Mouse (Mus musculus) heart, adult 18-20 months (tissue): Measurements from ENCODE around the gene Vmn2r49. TPM values are rescaled to one million over a fixed set of nuclear protein-coding genes. Genes with fewer than 3 reads are reported as not detected.
"Not testable (repeated sequence)": the region's sequence is repeated elsewhere in the genome, so short reads cannot be mapped to it uniquely, and the experiment has no call there.

Experiments
- DNase-seq, 2 experiments: peaks; one replicate each; pipeline ENCODE4 v3.0.0; 2021 to 2022; ENCODE audit warnings: mixed read lengths in 1 of 2
- long read RNA-seq, 2 experiments: library from polyadenylated mRNA; stranded (forward); transcript quantifications; one replicate each; pipeline ENCODE4 v2.0.0; 2021
- total RNA-seq, 2 experiments: library from RNA; stranded (reverse); gene quantifications; 2 replicates each; pipeline ENCODE4 v1.2.3; 2021

Vmn2r49 gene
- total RNA-seq = not detected
- long read RNA-seq, experiment 1 = 0 reads
- long read RNA-seq, experiment 2 = 0 reads

GRCm38 (mm10) chr7:9992157-9992556 is at the start of gene Vmn2r49:
TSS of gene Vmn2r49 (minus strand) at chr7:9992257.
- DNase-seq = not testable (repeated sequence)

- DNase-seq = not testable (repeated sequence)
Measured at GRCm38 (mm10) chr7:9953485-9953884, 38.6 kb downstream of the Vmn2r49 start, which contains the start of gene Vmn2r48. TSS of gene Vmn2r48 (minus strand) at chr7:9953585.

Other genes starting within 250 kb of the Vmn2r49 start
- gene Vmn2r46, start 221.7 kb downstream of the Vmn2r49 start, total RNA-seq = not detected
- gene Vmn2r47, start 150.9 kb downstream of the Vmn2r49 start, total RNA-seq = not detected
- not detected for gene Vmn2r48, start 38.7 kb downstream of the Vmn2r49 start, total RNA-seq
- gene Vmn2r50, start 61.0 kb upstream of the Vmn2r49 start, total RNA-seq = not detected
- gene Vmn2r51, start 113.5 kb upstream of the Vmn2r49 start, total RNA-seq = not detected
- gene Vmn2r52, start 184.3 kb upstream of the Vmn2r49 start, total RNA-seq = not detected